Mouse (Mus musculus) ES-E14 (cell line): ENCODE results near the gene Gm20831. TPM values are rescaled to one million over a fixed set of nuclear protein-coding genes. Genes with fewer than 3 reads are reported as not detected.
"Not testable (repeated sequence)": the region's sequence is repeated elsewhere in the genome, so short reads cannot be mapped to it uniquely, and the experiment has no call there.

ENCODE experiments used
- DNase-seq: peaks from one replicate; pipeline ENCODE4 v3.0.0-alpha.2; 2013; ENCODE audit warnings: low read depth, low spot score
- H3K27ac ChIP-seq: 2 replicates; pipeline ENCODE4 v1.5.1; 2012; ENCODE audit warnings: low read depth, mild to moderate bottlenecking, low read length, moderate library complexity, mixed read lengths; ENCODE audit not compliant: poor library complexity, insufficient read depth, severe bottlenecking
- H3K36me3 ChIP-seq: 2 replicates; pipeline ENCODE4 v1.6.1; 2012; ENCODE audit warnings: mild to moderate bottlenecking, low read length, moderate library complexity, mixed read lengths; ENCODE audit not compliant: control insufficient read depth, poor library complexity, insufficient read depth, severe bottlenecking
- H3K4me1 ChIP-seq, 2 experiments: fragments of 150-350 bp in 1 of 2; sonication (generic) in 1 of 2; 2 replicates each; pipeline ENCODE4 v1.6.1; 2012; ENCODE audit warnings: low read length in 2 of 2, mild to moderate bottlenecking in 1 of 2, mixed read lengths in 1 of 2; ENCODE audit not compliant: control insufficient read depth in 2 of 2, insufficient read depth in 2 of 2, poor library complexity in 1 of 2
- H3K4me3 ChIP-seq, 2 experiments: fragments of 150-350 bp in 1 of 2; sonication (generic) in 1 of 2; 2 replicates each; pipeline ENCODE4 v1.5.1; 2012; ENCODE audit warnings: low read length in 2 of 2, low read depth in 1 of 2, mild to moderate bottlenecking in 1 of 2, mixed read lengths in 1 of 2; ENCODE audit not compliant: insufficient read depth in 1 of 2, poor library complexity in 1 of 2, severe bottlenecking in 1 of 2
- H3K9ac ChIP-seq: 2 replicates; pipeline ENCODE4 v1.6.1; 2012; ENCODE audit warnings: low read depth, mild to moderate bottlenecking, low read length, mixed read lengths; ENCODE audit not compliant: poor library complexity, insufficient read depth, severe bottlenecking
- H3K9me3 ChIP-seq: fragments of 150-350 bp; sonication (generic); 2 replicates; pipeline ENCODE4 v1.6.1; 2012; ENCODE audit warnings: low read depth, mild to moderate bottlenecking, low read length; ENCODE audit not compliant: control insufficient read depth, insufficient read depth
- in situ Hi-C, 2 experiments: fragments of 600-800 bp; cut with MboI; formaldehyde crosslinking; loops; one replicate each; pipeline ENCODE4 v1.15.1; 2025; ENCODE audit warnings: low sequenced_read_pairs in 2 of 2, inconsistent platforms in 1 of 2; ENCODE audit not compliant: unreplicated experiment in 2 of 2
- total RNA-seq: library from RNA; depleted of rRNA; stranded (reverse); fragments of 300-350 nt; gene quantifications from 2 replicates; pipeline ENCODE4 v1.2.3, GENCODE M21; 2012; rRNA removed

The Gm20831 gene
- not detected in 2 replicates for total RNA-seq

DNA sequence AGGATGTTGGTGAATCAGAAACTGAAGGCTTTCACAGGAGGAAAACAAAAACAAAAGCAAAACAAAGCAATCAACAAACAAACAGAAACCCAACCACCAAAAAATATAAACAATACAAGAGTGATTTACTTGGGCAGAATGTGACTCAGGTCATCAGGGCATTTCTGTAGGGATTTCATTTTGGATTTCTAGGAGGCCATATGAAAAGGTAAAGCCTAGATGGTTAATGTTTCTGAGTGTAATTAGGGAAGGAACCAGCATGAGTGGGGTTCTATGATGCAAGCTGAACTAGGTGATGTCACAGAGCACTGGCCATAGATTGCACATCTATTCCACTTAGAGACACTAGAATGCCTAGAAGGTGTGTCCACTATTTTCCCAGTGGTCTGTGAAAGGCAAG, at the start of gene Gm20831, which contains the start of gene Gm20772:
Gene Gm20831, plus strand, starts transcription at position 301 of the 400 bp plus-strand sequence.
Gene Gm20772, plus strand, starts transcription at position 301 of the 400 bp plus-strand sequence.
- in situ Hi-C loops, H3K36me3 ChIP-seq, H3K27ac ChIP-seq, H3K4me3 ChIP-seq, H3K4me1 ChIP-seq, H3K9ac ChIP-seq, DNase-seq, H3K9me3 ChIP-seq: not testable (repeated sequence)

GRCm38 (mm10) chrY:17846166-17846565, 28.4 kb upstream of the Gm20831 start, which contains the start of gene Gm21904:
Gene Gm21904 (minus strand): TSS chrY:17846266.
- H3K9ac ChIP-seq, H3K27ac ChIP-seq, H3K4me3 ChIP-seq, H3K4me1 ChIP-seq, H3K9me3 ChIP-seq, H3K36me3 ChIP-seq, DNase-seq, in situ Hi-C loops: not testable (repeated sequence)

- H3K9me3 ChIP-seq, H3K9ac ChIP-seq, H3K4me1 ChIP-seq, H3K27ac ChIP-seq, in situ Hi-C loops, H3K4me3 ChIP-seq, H3K36me3 ChIP-seq, DNase-seq: not testable (repeated sequence)
These were observed 62.7 kb downstream of the Gm20831 start, which contains the start of gene Srsy for GRCm38 (mm10) chrY:17937230-17937629. Gene Srsy (minus strand): TSS chrY:17937330.

Other genes starting within 250 kb of the Gm20831 start
- gene Gm21904, start 28.5 kb upstream of the Gm20831 start, total RNA-seq: not detected in 2 replicates
- not detected in 2 replicates for gene Gm20772, start within 50 bp of the Gm20831 start, total RNA-seq
- not detected in 2 replicates for gene Srsy, start 62.6 kb downstream of the Gm20831 start, total RNA-seq
- gene Gm21764, start 187.1 kb downstream of the Gm20831 start, total RNA-seq: not detected in 2 replicates
- not detected in 2 replicates for gene Ssty1, start 214.4 kb downstream of the Gm20831 start, total RNA-seq